Comparison of ENCODE assay signal across 22 mouse cellular contexts in genomic region chr3:6173775-6174174, GRCm38 (mm10).
A peak's percentile ranks its signal among the peaks of the same experiment; 100 is the strongest.
DNase-seq lines count a peak whose midpoint lies in the region; TF ChIP-seq lines count a peak whose summit lies in the region.
"Had no signal": no experiment of that assay in that cellular context is flagged by ENCODE, and none has a peak within 500 bp of the region (broad histone marks: within the 10 kb centered on the region; RNA-seq: fewer than 3 reads in every experiment).

No protein-coding gene starts in this region.

- no peaks in the 10 kb centered on the region for H3K27me3 ChIP-seq in ES-Bruce4 (ENCODE audit: control insufficient read depth, insufficient read depth, low read length, poor library complexity, severe bottlenecking)
- H3K27me3 ChIP-seq in heart, embryonic 10.5 days (ENCODE audit: insufficient read depth, poor library complexity, severe bottlenecking): no peaks in the 10 kb centered on the region
- H3K27me3 ChIP-seq: embryonic facial prominence, embryonic 13.5 days; forebrain, embryonic 13.5 days; heart, embryonic 13.5 days had no signal

- TF ChIP-seq EP300 in ES-Bruce4 (IDR thresholded peaks at IDR 0.05; ENCODE audit: insufficient read depth, low read depth, low read length): peak; percentile 86

- H3K36me3 ChIP-seq in ES-Bruce4 (ENCODE audit: control insufficient read depth, insufficient read depth, low read length, poor library complexity, severe bottlenecking): no peaks in the 10 kb centered on the region
- no peaks in the 10 kb centered on the region for H3K36me3 ChIP-seq in heart, embryonic 10.5 days
- H3K36me3 ChIP-seq: embryonic facial prominence, embryonic 13.5 days; forebrain, embryonic 10.5 days; heart, embryonic 13.5 days had no signal

- peak; percentile 90 for DNase-seq in ES-CJ7 (ENCODE audit: low read depth, low spot score)
- DNase-seq in ZHBTc4 (ENCODE audit: low read depth, low spot score): peak; percentile 86
- DNase-seq in kidney, postnatal 14 days: no peak
- no peak for DNase-seq in heart, embryonic 10.5 days (ENCODE audit: low spot score)
- DNase-seq in cerebellum, adult 9-10 months: no peak
- DNase-seq: adrenal gland, postnatal 10 days; adrenal gland, postnatal 36 days; cerebellum, adult 18-20 months; cerebellum, adult 9-11 months; cerebellum, postnatal 25 days; gastrocnemius, adult 2 months; gastrocnemius, postnatal 14 days; heart, adult 11 months; heart, postnatal 14 days; heart, postnatal 4 days had no signal

- H3K9me3 ChIP-seq in ES-Bruce4 (replicated peaks; ENCODE audit: control insufficient read depth, insufficient read depth, low read length, poor library complexity, severe bottlenecking): peaks cover 4% of the 10 kb centered on the region
- H3K9me3 ChIP-seq in heart, embryonic 10.5 days: no peaks in the 10 kb centered on the region
- H3K9me3 ChIP-seq: forebrain, embryonic 13.5 days; heart, embryonic 13.5 days had no signal

- WGBS in heart, embryonic 10.5 days: 24% methylated on average over 1 of the region's 1 CpGs

- TF ChIP-seq CTCF in ES-Bruce4 (IDR thresholded peaks at IDR 0.05; ENCODE audit: low read depth, low read length): no peak

- no peak overlapping the region for H3K27ac ChIP-seq in ES-Bruce4 (ENCODE audit: insufficient read depth, low read length)
- H3K27ac ChIP-seq in heart, embryonic 10.5 days: no peak overlapping the region
- H3K27ac ChIP-seq: embryonic facial prominence, embryonic 13.5 days; forebrain, embryonic 10.5 days; forebrain, embryonic 13.5 days; gastrocnemius, adult 2 months; heart, embryonic 13.5 days; hindbrain, embryonic 14.5 days; hindbrain, postnatal 0 days had no signal

- no peak for TF ChIP-seq POLR2A in ES-Bruce4 (IDR thresholded peaks at IDR 0.05; ENCODE audit: insufficient read depth, low read length)

- H3K4me3 ChIP-seq in ES-Bruce4 (ENCODE audit: low read depth, low read length): no peak overlapping the region
- H3K4me3 ChIP-seq in heart, embryonic 10.5 days: no peak overlapping the region
- H3K4me3 ChIP-seq: embryonic facial prominence, embryonic 13.5 days; forebrain, embryonic 10.5 days; forebrain, embryonic 13.5 days; gastrocnemius, adult 2 months; heart, embryonic 13.5 days had no signal

- H3K9ac ChIP-seq in ES-Bruce4 (ENCODE audit: low read depth, poor library complexity, severe bottlenecking): no peak overlapping the region
- H3K9ac ChIP-seq: embryonic facial prominence, embryonic 13.5 days; forebrain, embryonic 13.5 days; heart, embryonic 13.5 days; hindbrain, embryonic 14.5 days had no signal

- no peaks in the 10 kb centered on the region for H3K4me1 ChIP-seq in ES-Bruce4 (ENCODE audit: control insufficient read depth, insufficient read depth, low read length)
- H3K4me1 ChIP-seq in heart, embryonic 10.5 days: no peaks in the 10 kb centered on the region
- H3K4me1 ChIP-seq: embryonic facial prominence, embryonic 13.5 days; forebrain, embryonic 13.5 days; heart, embryonic 13.5 days had no signal

Comparison
In these comparisons a context has a peak if more than half of its experiments do, and no peak if none do; other contexts are left out.
1. DNase-seq: peak in ES-CJ7 (single experiment) and ZHBTc4 (single experiment); none in kidney, postnatal 14 days (single experiment), heart, embryonic 10.5 days (single experiment) and cerebellum, adult 9-10 months (single experiment).